In the genomic region with DNA sequence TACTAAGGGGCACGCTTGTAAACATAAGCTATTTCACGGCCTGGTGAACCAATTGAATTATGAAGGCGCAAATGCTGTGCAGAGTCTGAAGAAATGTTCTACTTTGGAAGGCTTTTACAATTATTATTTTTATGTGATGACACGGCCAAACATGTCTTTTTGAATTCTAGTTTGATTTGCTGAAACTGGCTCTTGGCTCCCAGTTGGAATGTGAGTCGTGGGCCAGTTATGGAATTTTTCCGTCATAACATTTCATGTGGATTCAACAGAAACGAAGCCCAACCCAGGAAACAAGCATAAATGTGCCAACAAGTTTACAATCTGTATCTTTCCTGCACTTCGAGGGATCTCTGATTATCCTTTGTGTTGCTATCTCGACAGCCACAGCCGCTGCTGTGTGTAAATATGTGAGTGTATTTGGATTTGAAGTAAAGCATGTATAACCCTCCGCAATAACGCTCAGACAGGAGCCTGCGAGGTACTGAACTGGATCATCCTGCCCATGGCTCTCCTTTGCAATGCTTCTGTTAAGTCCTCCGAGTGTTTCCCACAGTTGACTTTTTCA, we compare ENCODE assay signal across 15 mouse cellular contexts.
DNase-seq lines count a peak whose midpoint lies in the region; TF ChIP-seq lines count a peak whose summit lies in the region.
"Had no signal": no experiment of that assay in that cellular context is flagged by ENCODE, and none has a peak within 500 bp of the region (broad histone marks: within the 10 kb centered on the region; RNA-seq: fewer than 3 reads in every experiment).

No protein-coding gene starts in this region.

- H3K4me3 ChIP-seq in embryonic fibroblast, embryonic 13.5 days (ENCODE audit: insufficient read depth, low read length) = no peak overlapping the region
- H3K4me3 ChIP-seq: heart, embryonic 12.5 days; hindbrain, embryonic 10.5 days; megakaryocyte, embryonic 14.5 days; neural tube, embryonic 15.5 days had no signal

- H3K4me1 ChIP-seq in embryonic fibroblast, embryonic 13.5 days (ENCODE audit: control insufficient read depth, insufficient read depth, low read length) = peaks cover 3% of the 10 kb centered on the region
- H3K4me1 ChIP-seq: heart, embryonic 12.5 days; hindbrain, embryonic 10.5 days; megakaryocyte, embryonic 14.5 days; neural tube, embryonic 15.5 days had no signal

- no peak for TF ChIP-seq POLR2A in embryonic fibroblast, embryonic 13.5 days (IDR thresholded peaks at IDR 0.05; ENCODE audit: low read depth, low read length)

- no peak for TF ChIP-seq CTCF in embryonic fibroblast, embryonic 13.5 days (IDR thresholded peaks at IDR 0.05; ENCODE audit: borderline replicate concordance, insufficient read depth, low read length)

- peak overlapping the region; percentile 81 for H3K27ac ChIP-seq in embryonic fibroblast, embryonic 13.5 days (ENCODE audit: insufficient read depth, low read length)
- H3K27ac ChIP-seq: hindbrain, embryonic 10.5 days; liver, embryonic 14.5 days; neural tube, embryonic 15.5 days had no signal

- peak; percentile 35 for DNase-seq in kidney, postnatal 14 days
- DNase-seq in kidney, postnatal 36 days = no peak
- peak; percentile 77 for DNase-seq in Muller cell, postnatal 12 days (ENCODE audit: inconsistent ontology term)
- DNase-seq in lung, postnatal 25 days (ENCODE audit: low spot score) = peak; percentile 4
- no peak for DNase-seq in testis, postnatal 14 days (ENCODE audit: low spot score)
- DNase-seq in spleen, postnatal 4 days (ENCODE audit: low spot score in 2 of 2) = no peak
- DNase-seq: cerebellum, adult 9-10 months; embryo, embryonic 11 days; thymus, adult 18-20 months had no signal

Comparison
In these comparisons a context has a peak if more than half of its experiments do, and no peak if none do; other contexts are left out.
1. DNase-seq: peak in kidney, postnatal 14 days (single experiment), Muller cell, postnatal 12 days (single experiment) and lung, postnatal 25 days (single experiment); none in kidney, postnatal 36 days (0 of 2), testis, postnatal 14 days (single experiment) and spleen, postnatal 4 days (0 of 2).